Mouse (Mus musculus): ENCODE measurements around the gene Macf1.
"Not testable (repeated sequence)": the region's sequence is repeated elsewhere in the genome, so short reads cannot be mapped to it uniquely, and the experiment has no call there.

The Macf1 gene

GRCm38 (mm10) chr4:123334177-123334576, 350.0 kb downstream of the Macf1 start:
- no peak overlapping the region for H3K4me3 ChIP-seq (replicated peaks; ENCODE audit: low read length)
- no peaks in the 10 kb centered on the region for H3K36me3 ChIP-seq (ENCODE audit: insufficient read depth, low read length)

GRCm38 (mm10) chr4:123333151-123333550, 351.0 kb downstream of the Macf1 start:
- peaks cover 9% of the 10 kb centered on the region; the same call in 1 of the 2 replicates for H3K9me3 ChIP-seq (ENCODE audit: low read length)
- peaks cover 62% of the 10 kb centered on the region for H3K4me1 ChIP-seq (replicated peaks; ENCODE audit: low read depth, low read length)
- H3K4me3 ChIP-seq (replicated peaks; ENCODE audit: low read length), result no peak overlapping the region
- no peak for TF ChIP-seq NANOG (IDR thresholded peaks at IDR 0.05; ENCODE audit: borderline replicate concordance, low read length)
- no peak for TF ChIP-seq POU5F1 (IDR thresholded peaks at IDR 0.05; ENCODE audit: borderline replicate concordance, low read length)
- TF ChIP-seq CTCF (conservative IDR thresholded peaks at IDR 0.05; ENCODE audit: low read length), result peak; percentile 50
- H3K36me3 ChIP-seq (ENCODE audit: insufficient read depth, low read length), result no peaks in the 10 kb centered on the region
- H3K27me3 ChIP-seq (ENCODE audit: insufficient read depth, low read length), result no peaks in the 10 kb centered on the region

More at GRCm38 (mm10) chr4:123334177-123334576, 350.0 kb downstream of the Macf1 start:
- TF ChIP-seq POU5F1 (IDR thresholded peaks at IDR 0.05; ENCODE audit: borderline replicate concordance, low read length), result no peak
- TF ChIP-seq NANOG (IDR thresholded peaks at IDR 0.05; ENCODE audit: borderline replicate concordance, low read length), result no peak
- no peak for TF ChIP-seq CTCF (conservative IDR thresholded peaks at IDR 0.05; ENCODE audit: low read length)
- H3K27me3 ChIP-seq (ENCODE audit: insufficient read depth, low read length), result 0 out of 2 replicates have a peak, but pooled peaks cover 6% of the 10 kb centered on the region
- H3K9me3 ChIP-seq (ENCODE audit: low read length), result peaks cover 9% of the 10 kb centered on the region; the same call in 1 of the 2 replicates
- peaks cover 53% of the 10 kb centered on the region for H3K4me1 ChIP-seq (replicated peaks; ENCODE audit: low read depth, low read length)

GRCm38 (mm10) chr4:123331961-123332360, 352.2 kb downstream of the Macf1 start:
- not testable (repeated sequence) for H3K4me3 ChIP-seq (replicated peaks; ENCODE audit: low read length); H3K27me3 ChIP-seq (ENCODE audit: insufficient read depth, low read length); H3K9me3 ChIP-seq (ENCODE audit: low read length); H3K36me3 ChIP-seq (ENCODE audit: insufficient read depth, low read length)
- peaks cover 60% of the 10 kb centered on the region for H3K4me1 ChIP-seq (replicated peaks; ENCODE audit: low read depth, low read length)

GRCm38 (mm10) chr4:123331326-123331725, 352.8 kb downstream of the Macf1 start:
- peaks cover 57% of the 10 kb centered on the region for H3K4me1 ChIP-seq (replicated peaks; ENCODE audit: low read depth, low read length)
- no peaks in the 10 kb centered on the region for H3K36me3 ChIP-seq (ENCODE audit: insufficient read depth, low read length)
- TF ChIP-seq POU5F1 (IDR thresholded peaks at IDR 0.05; ENCODE audit: borderline replicate concordance, low read length) (no peak), NANOG (IDR thresholded peaks at IDR 0.05; ENCODE audit: borderline replicate concordance, low read length) (no peak), CTCF (conservative IDR thresholded peaks at IDR 0.05; ENCODE audit: low read length) (no peak)
- peaks cover 9% of the 10 kb centered on the region; the same call in 1 of the 2 replicates for H3K9me3 ChIP-seq (ENCODE audit: low read length)
- no peaks in the 10 kb centered on the region; the same call in 1 of the 2 replicates for H3K27me3 ChIP-seq (ENCODE audit: insufficient read depth, low read length)
- no peak overlapping the region for H3K4me3 ChIP-seq (replicated peaks; ENCODE audit: low read length)

GRCm38 (mm10) chr4:123328946-123329345, 355.2 kb downstream of the Macf1 start:
- no peak for TF ChIP-seq CTCF (conservative IDR thresholded peaks at IDR 0.05; ENCODE audit: low read length)
- no peak for TF ChIP-seq NANOG (IDR thresholded peaks at IDR 0.05; ENCODE audit: borderline replicate concordance, low read length)
- TF ChIP-seq POU5F1 (IDR thresholded peaks at IDR 0.05; ENCODE audit: borderline replicate concordance, low read length), result no peak
- Histone ChIP-seq H3K36me3 (ENCODE audit: insufficient read depth, low read length) (no peaks in the 10 kb centered on the region), H3K4me3 (replicated peaks; ENCODE audit: low read length) (no peak overlapping the region), H3K4me1 (replicated peaks; ENCODE audit: low read depth, low read length) (peaks cover 42% of the 10 kb centered on the region), H3K9me3 (ENCODE audit: low read length) (peaks cover 9% of the 10 kb centered on the region; the same call in 1 of the 2 replicates), H3K27me3 (ENCODE audit: insufficient read depth, low read length) (peaks cover 10% of the 10 kb centered on the region)

- Histone ChIP-seq H3K4me3 (replicated peaks; ENCODE audit: low read length) (no peak overlapping the region), H3K9me3 (ENCODE audit: low read length) (0 out of 2 replicates have a peak, but pooled peaks cover under 1% of the 10 kb centered on the region), H3K4me1 (replicated peaks; ENCODE audit: low read depth, low read length) (peaks cover 48% of the 10 kb centered on the region), H3K27me3 (ENCODE audit: insufficient read depth, low read length) (peaks cover 23% of the 10 kb centered on the region), H3K36me3 (ENCODE audit: insufficient read depth, low read length) (no peaks in the 10 kb centered on the region)
- no peak for TF ChIP-seq POU5F1 (IDR thresholded peaks at IDR 0.05; ENCODE audit: borderline replicate concordance, low read length)
- TF ChIP-seq NANOG (IDR thresholded peaks at IDR 0.05; ENCODE audit: borderline replicate concordance, low read length), result no peak
- no peak for TF ChIP-seq CTCF (conservative IDR thresholded peaks at IDR 0.05; ENCODE audit: low read length)
These were observed 356.5 kb downstream of the Macf1 start for GRCm38 (mm10) chr4:123327630-123328029.

GRCm38 (mm10) chr4:123326087-123326486, 358.1 kb downstream of the Macf1 start:
- no peak for TF ChIP-seq NANOG (IDR thresholded peaks at IDR 0.05; ENCODE audit: borderline replicate concordance, low read length)
- no peak for TF ChIP-seq CTCF (conservative IDR thresholded peaks at IDR 0.05; ENCODE audit: low read length)
- no peak for TF ChIP-seq POU5F1 (IDR thresholded peaks at IDR 0.05; ENCODE audit: borderline replicate concordance, low read length)
- H3K4me1 ChIP-seq (replicated peaks; ENCODE audit: low read depth, low read length), result peaks cover 37% of the 10 kb centered on the region
- no peaks in the 10 kb centered on the region for H3K9me3 ChIP-seq (ENCODE audit: low read length)
- peaks cover 34% of the 10 kb centered on the region for H3K27me3 ChIP-seq (ENCODE audit: insufficient read depth, low read length)
- no peaks in the 10 kb centered on the region; the same call in 1 of the 2 replicates for H3K36me3 ChIP-seq (ENCODE audit: insufficient read depth, low read length)
- H3K4me3 ChIP-seq (replicated peaks; ENCODE audit: low read length), result no peak overlapping the region

GRCm38 (mm10) chr4:123323534-123323933, 360.6 kb downstream of the Macf1 start, which contains the start of gene Oxct2a:
Gene Oxct2a (minus strand): TSS chr4:123323634.
- peaks cover 34% of the 10 kb centered on the region for H3K27me3 ChIP-seq (ENCODE audit: insufficient read depth, low read length)
- no peaks in the 10 kb centered on the region; the same call in 1 of the 2 replicates for H3K36me3 ChIP-seq (ENCODE audit: insufficient read depth, low read length)
- H3K4me1 ChIP-seq (replicated peaks; ENCODE audit: low read depth, low read length), result peaks cover 14% of the 10 kb centered on the region
- peak within 1 kb of the TSS; percentile 69 for H3K4me3 ChIP-seq (replicated peaks; ENCODE audit: low read length)
- TF ChIP-seq POU5F1 (IDR thresholded peaks at IDR 0.05; ENCODE audit: borderline replicate concordance, low read length) (no peak), NANOG (IDR thresholded peaks at IDR 0.05; ENCODE audit: borderline replicate concordance, low read length) (no peak), CTCF (conservative IDR thresholded peaks at IDR 0.05; ENCODE audit: low read length) (no peak)
- no peaks in the 10 kb centered on the region for H3K9me3 ChIP-seq (ENCODE audit: low read length)

- peak overlapping the region; percentile 69 for H3K4me3 ChIP-seq (replicated peaks; ENCODE audit: low read length)
- H3K9me3 ChIP-seq (ENCODE audit: low read length); H3K36me3 ChIP-seq (ENCODE audit: insufficient read depth, low read length): not testable (repeated sequence)
- H3K27me3 ChIP-seq (ENCODE audit: insufficient read depth, low read length), result peaks cover 34% of the 10 kb centered on the region
- H3K4me1 ChIP-seq (replicated peaks; ENCODE audit: low read depth, low read length), result peaks cover 11% of the 10 kb centered on the region
These were observed 361.2 kb downstream of the Macf1 start for GRCm38 (mm10) chr4:123322910-123323309.

Data from E14TG2a.4 (cell line).